Mouse (Mus musculus) C2C12 (cell line): ENCODE measurements at regions not wholly inside any gene's neighbourhood (a gene's known extent, or its start where the extent isn't known, plus 50 kb on each side); places are given as distances from the start of the nearest gene placed in this dataset.

Source experiments
- CEBPB ChIP-seq: IDR thresholded peaks from one replicate; pipeline ENCODE4 v1.6.1; 2011; ENCODE audit warnings: low read depth, mild to moderate bottlenecking, control low read depth, moderate library complexity
- CTCF ChIP-seq: IDR thresholded peaks from one replicate; pipeline ENCODE4 v1.5.1; 2011; ENCODE audit not compliant: control insufficient read depth, insufficient read depth, insufficient read length
- FOSL1 ChIP-seq: IDR thresholded peaks from one replicate; pipeline ENCODE4 v1.8.0; 2011; ENCODE audit warnings: mild to moderate bottlenecking, low read length; ENCODE audit not compliant: poor library complexity, insufficient read depth, severe bottlenecking
- MAX ChIP-seq: IDR thresholded peaks from one replicate; pipeline ENCODE4 v1.6.1; 2011; ENCODE audit warnings: mild to moderate bottlenecking, control low read depth
- MYOD1 ChIP-seq: IDR thresholded peaks from one replicate; pipeline ENCODE4 v1.6.1; 2011; ENCODE audit warnings: low read depth; ENCODE audit not compliant: control insufficient read depth, insufficient read length
- MYOG ChIP-seq: IDR thresholded peaks from one replicate; pipeline ENCODE4 v1.6.1; 2011; ENCODE audit not compliant: control insufficient read depth, insufficient read length; ENCODE audit errors: extremely low read depth
- USF1 ChIP-seq: IDR thresholded peaks from one replicate; pipeline ENCODE4 v1.6.1; 2011; ENCODE audit warnings: low read depth, mild to moderate bottlenecking, control low read depth, moderate library complexity

DNA sequence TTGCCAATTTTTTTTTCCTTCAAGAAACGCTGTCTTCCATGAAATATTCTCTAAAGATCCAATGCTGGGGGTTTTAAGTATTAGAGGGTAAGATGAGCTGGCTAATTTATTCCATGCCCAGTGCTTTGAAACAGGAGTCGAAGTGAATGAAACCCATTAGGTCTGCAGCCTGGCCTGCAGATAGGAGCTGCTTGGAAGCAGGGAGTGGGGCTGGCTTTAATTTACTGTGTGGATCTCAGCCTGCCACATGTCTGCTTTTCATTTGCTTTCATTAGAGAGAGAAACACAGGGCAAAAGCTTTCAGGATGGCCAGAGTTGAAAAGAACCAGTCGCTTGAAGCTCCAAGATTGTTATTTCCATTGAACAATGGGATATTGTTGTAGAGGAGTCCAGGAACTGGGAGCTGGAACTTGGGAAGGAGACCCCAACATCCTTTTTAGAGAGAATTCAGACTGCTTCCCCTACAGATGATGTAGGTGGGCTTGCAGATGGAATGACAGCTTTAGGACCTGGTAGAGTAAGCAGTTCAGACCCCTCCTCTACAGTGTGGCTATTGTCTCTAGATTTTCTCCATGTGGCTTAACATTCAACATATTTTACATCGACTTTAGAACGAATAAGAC is 105.0 kb upstream of the Ednra start:
- TF ChIP-seq CTCF (no peak), FOSL1 (no peak), MAX (no peak), CEBPB (no peak), USF1 (no peak), MYOD1 (no peak), MYOG (no peak)
